Comparison of ENCODE assay signal across 9 mouse cellular contexts in genomic region chr4:151107131-151108001, GRCm38 (mm10). TPM values are rescaled to one million over a fixed set of nuclear protein-coding genes. Genes with fewer than 3 reads are reported as not detected.
DNase-seq lines count a peak whose midpoint lies in the region; ATAC-seq lines count a peak whose summit lies in the region.
"Had no signal": no experiment of that assay in that cellular context is flagged by ENCODE, and none has a peak within 500 bp of the region (broad histone marks: within the 10 kb centered on the region; RNA-seq: fewer than 3 reads in every experiment).

No protein-coding gene starts in this region.

- H3K4me1 ChIP-seq in forebrain, embryonic 11.5 days (replicated peaks; ENCODE audit: control insufficient read depth, insufficient read depth, low read length) = peaks cover 8% of the 10 kb centered on the region; the same call in 1 of the 2 replicates
- peaks cover 13% of the 10 kb centered on the region for H3K4me1 ChIP-seq in lung, embryonic 16.5 days (replicated peaks; ENCODE audit: control insufficient read depth, insufficient read depth, low read length)

- peak; percentile 91 for DNase-seq in heart, adult 11 months
- no peak for DNase-seq in heart, postnatal 36 days
- DNase-seq in adrenal gland, postnatal 25 days = peak; percentile 15
- peak; percentile 77 for DNase-seq in forebrain, embryonic 11.5 days (ENCODE audit: low spot score)
- peak; percentile 42 to 63 for DNase-seq in kidney, postnatal 4 days
- DNase-seq in right cerebral cortex, postnatal 4 days = peak; percentile 71
- DNase-seq in urinary bladder, adult 2 months (ENCODE audit: low spot score) = no peak

- no peaks in the 10 kb centered on the region for H3K9me3 ChIP-seq in forebrain, embryonic 11.5 days (ENCODE audit: control insufficient read depth, low read length)
- no peaks in the 10 kb centered on the region for H3K9me3 ChIP-seq in lung, embryonic 16.5 days (ENCODE audit: control insufficient read depth, low read length)

- 3% methylated on average over 58 of the region's 60 CpGs for WGBS in forebrain, embryonic 11.5 days
- WGBS in lung, embryonic 16.5 days = 2% methylated on average over 60 of the region's 60 CpGs

- peak overlapping the region; percentile 92 for H3K9ac ChIP-seq in forebrain, embryonic 11.5 days (ENCODE audit: low read length)
- H3K9ac ChIP-seq in lung, embryonic 16.5 days (ENCODE audit: low read length) = peak overlapping the region; percentile 66

- H3K4me3 ChIP-seq in forebrain, embryonic 11.5 days (ENCODE audit: low read depth, low read length) = peak overlapping the region; percentile 81
- H3K4me3 ChIP-seq in lung, embryonic 16.5 days (ENCODE audit: low read length) = peak overlapping the region; percentile 65

- H3K36me3 ChIP-seq in forebrain, embryonic 11.5 days (ENCODE audit: control insufficient read depth, insufficient read depth, low read length) = no peaks in the 10 kb centered on the region
- H3K36me3 ChIP-seq in lung, embryonic 16.5 days (ENCODE audit: control insufficient read depth, insufficient read depth, low read length) = no peaks in the 10 kb centered on the region

- intact Hi-C loops in heart, postnatal 36 days (cut with DNase I) = no loop called here

- H3K27ac ChIP-seq in forebrain, embryonic 11.5 days (ENCODE audit: low read depth, low read length) = peak overlapping the region; percentile 83
- H3K27ac ChIP-seq in lung, embryonic 16.5 days (ENCODE audit: low read length) = no peak overlapping the region

- peak overlapping the region; percentile 80 for H3K4me2 ChIP-seq in forebrain, embryonic 11.5 days (ENCODE audit: low read depth, low read length, severe bottlenecking)
- H3K4me2 ChIP-seq in lung, embryonic 16.5 days (ENCODE audit: low read depth, low read length) = peak overlapping the region; percentile 92

- ATAC-seq in forebrain, embryonic 11.5 days (replicated peaks; ENCODE audit: low FRiP score) = peak; percentile 40; the same call in 1 of the 2 replicates
- peak; percentile 17; the same call in 1 of the 2 replicates for ATAC-seq in lung, embryonic 16.5 days (ENCODE audit: low read depth)

- H3K27me3 ChIP-seq in forebrain, embryonic 11.5 days (ENCODE audit: control insufficient read depth, insufficient read depth, low read length) = peaks cover 2% of the 10 kb centered on the region; the same call in 1 of the 2 replicates
- peaks cover 48% of the 10 kb centered on the region for H3K27me3 ChIP-seq in lung, embryonic 16.5 days (ENCODE audit: control insufficient read depth, insufficient read depth, low read depth, low read length)

RNA-seq across cellular contexts. Expression of gene Gm13090, which starts 18.0 kb away (rescaled TPM):
- total RNA-seq in heart, postnatal 36 days (2021) = not detected
- not detected in 2 replicates for total RNA-seq in adrenal gland, postnatal 25 days (2021)
- polyA plus RNA-seq in forebrain, embryonic 11.5 days (2014; fragmentation: Nextera tagmentation; extraction: Ambion mirVana) = 0.39 TPM in 1 of 2 replicates, not detected in the other
- polyA plus RNA-seq in lung, embryonic 16.5 days (2015; fragmentation: Nextera tagmentation; extraction: Ambion mirVana) = not detected in 2 replicates
- not detected in 2 replicates for polyA plus RNA-seq in urinary bladder, adult 2 months (2012; rRNA removed)
- polyA plus RNA-seq: C2C12 had no signal

RNA-seq across cellular contexts. Expression of gene Vamp3, which starts 49.6 kb away (rescaled TPM):
- 10 to 100 TPM; 69.5 to 71.8 TPM for total RNA-seq in heart, postnatal 36 days (2021)
- total RNA-seq in adrenal gland, postnatal 25 days (2021) = 82.5 and 88.5 TPM in 2 replicates
- polyA plus RNA-seq in forebrain, embryonic 11.5 days (2014; fragmentation: Nextera tagmentation; extraction: Ambion mirVana) = 96.1 and 109 TPM in 2 replicates
- 131 and 140 TPM in 2 replicates for polyA plus RNA-seq in lung, embryonic 16.5 days (2015; fragmentation: Nextera tagmentation; extraction: Ambion mirVana)
- polyA plus RNA-seq in urinary bladder, adult 2 months (2012; rRNA removed) = 77.7 and 78.5 TPM in 2 replicates

Comparison
In these comparisons a context has a peak if more than half of its experiments do, and no peak if none do; other contexts are left out.
1. DNase-seq: peak in heart, adult 11 months (single experiment), adrenal gland, postnatal 25 days (single experiment), forebrain, embryonic 11.5 days (single experiment), kidney, postnatal 4 days (2 of 2) and right cerebral cortex, postnatal 4 days (single experiment); none in heart, postnatal 36 days (0 of 2) and urinary bladder, adult 2 months (single experiment).